Mouse (Mus musculus) midbrain, embryonic 14.5 days (tissue): ENCODE data around the gene Ube2dnl2. TPM values are rescaled to one million over a fixed set of nuclear protein-coding genes. Genes with fewer than 3 reads are reported as not detected.

Experiments used
- ATAC-seq: fragments of 200-750 bp; cut with Nextera tagmentation; 2 replicates; pipeline ENCODE4 v1.8.0; 2017; ENCODE audit warnings: moderate number of reproducible peaks, moderate library complexity; ENCODE audit not compliant: low FRiP score, low TSS enrichment
- DNase-seq: peaks from one replicate; pipeline ENCODE4 v3.0.0-alpha.2; 2015
- H3K27ac ChIP-seq: fragments of 300-500 bp; sonication (generic); replicated peaks from 2 replicates; pipeline ENCODE4 v1.5.1; 2014; ENCODE audit warnings: mild to moderate bottlenecking, low read depth, low read length, moderate library complexity
- H3K27me3 ChIP-seq: fragments of 300-500 bp; sonication (generic); 2 replicates; pipeline ENCODE4 v1.6.1; 2014; ENCODE audit warnings: low read length, control low read depth, mixed read lengths; ENCODE audit not compliant: control insufficient read depth, insufficient read depth
- H3K36me3 ChIP-seq: fragments of 300-500 bp; sonication (generic); 2 replicates; pipeline ENCODE4 v1.6.1; 2014; ENCODE audit warnings: low read length, control low read depth; ENCODE audit not compliant: control insufficient read depth, insufficient read depth
- H3K4me1 ChIP-seq: fragments of 300-500 bp; sonication (generic); 2 replicates; pipeline ENCODE4 v1.6.1; 2014; ENCODE audit warnings: mild to moderate bottlenecking, antibody characterized with exemption, low read length, control low read depth; ENCODE audit not compliant: control insufficient read depth, insufficient read depth
- H3K4me2 ChIP-seq: fragments of 300-500 bp; sonication (generic); 2 replicates; pipeline ENCODE4 v1.6.1; 2014; ENCODE audit warnings: mild to moderate bottlenecking, low read length, moderate library complexity
- H3K4me3 ChIP-seq: fragments of 300-500 bp; sonication (generic); replicated peaks from 2 replicates; pipeline ENCODE4 v1.5.1; 2014; ENCODE audit warnings: low read depth, low read length
- H3K9ac ChIP-seq: fragments of 300-500 bp; sonication (generic); replicated peaks from 2 replicates; pipeline ENCODE4 v1.6.1; 2014; ENCODE audit warnings: mild to moderate bottlenecking, low read length, moderate library complexity
- H3K9me3 ChIP-seq: fragments of 300-500 bp; sonication (generic); 2 replicates; pipeline ENCODE4 v1.6.1; 2016; ENCODE audit warnings: low read length, control low read depth, mixed read lengths; ENCODE audit not compliant: control insufficient read depth
- WGBS: fragments of 180-500 bp; shearing (Covaris S2); extraction: QIAGEN DNeasy Blood & Tissue Kit; methylation state at CpG from one replicate; pipeline ENCODE4 v1.1.7; 2014; 5-methylcytosine and 5-hydroxymethylcytosine counted together
- polyA plus RNA-seq: library from polyadenylated mRNA; unstranded; fragments of >200 nt; fragmentation: Nextera tagmentation; extraction: Ambion mirVana; gene quantifications from 2 replicates; pipeline ENCODE4 v1.2.1, GENCODE M21; 2014

Gene Ube2dnl2
- polyA plus RNA-seq = not detected in 2 replicates

- no peaks in the 10 kb centered on the region for H3K9me3 ChIP-seq
- no peak for DNase-seq
- no peak within 1 kb of the TSS for H3K4me3 ChIP-seq
- no peaks in the 10 kb centered on the region for H3K36me3 ChIP-seq
- 84% methylated on average over 1 of the region's 1 CpGs for WGBS
- no peak within 1 kb of the TSS for H3K4me2 ChIP-seq
- no peak for ATAC-seq
- no peaks in the 10 kb centered on the region for H3K27me3 ChIP-seq
- H3K9ac ChIP-seq = no peak within 1 kb of the TSS
- H3K4me1 ChIP-seq = no peaks in the 10 kb centered on the region
- no peak within 1 kb of the TSS for H3K27ac ChIP-seq
Observed at GRCm38 (mm10) chrX:114907282-114907681, at the start of gene Ube2dnl2. Gene Ube2dnl2 (plus strand): TSS chrX:114907582.

GRCm38 (mm10) chrX:114895489-114895888, 11.9 kb upstream of the Ube2dnl2 start:
- H3K9ac ChIP-seq = no peak overlapping the region
- no peak overlapping the region for H3K27ac ChIP-seq
- H3K36me3 ChIP-seq = no peaks in the 10 kb centered on the region
- no peaks in the 10 kb centered on the region for H3K4me1 ChIP-seq
- no peaks in the 10 kb centered on the region for H3K27me3 ChIP-seq
- H3K4me2 ChIP-seq = no peak overlapping the region
- no peaks in the 10 kb centered on the region for H3K9me3 ChIP-seq
- DNase-seq (no peak), ATAC-seq (no peak)
- H3K4me3 ChIP-seq = no peak overlapping the region

GRCm38 (mm10) chrX:114897506-114897905, 9.9 kb upstream of the Ube2dnl2 start:
- ATAC-seq (no peak), DNase-seq (no peak)
- Histone ChIP-seq H3K36me3 (no peaks in the 10 kb centered on the region), H3K9me3 (no peaks in the 10 kb centered on the region), H3K27me3 (no peaks in the 10 kb centered on the region), H3K4me3 (no peak overlapping the region), H3K4me1 (no peaks in the 10 kb centered on the region), H3K4me2 (no peak overlapping the region), H3K27ac (no peak overlapping the region), H3K9ac (no peak overlapping the region)
- 87% methylated on average over 3 of the region's 3 CpGs for WGBS

GRCm38 (mm10) chrX:114903391-114903790, 4.0 kb upstream of the Ube2dnl2 start:
- Histone ChIP-seq H3K4me2 (no peak overlapping the region), H3K36me3 (no peaks in the 10 kb centered on the region), H3K9ac (no peak overlapping the region), H3K4me3 (no peak overlapping the region), H3K4me1 (no peaks in the 10 kb centered on the region), H3K27ac (no peak overlapping the region), H3K27me3 (no peaks in the 10 kb centered on the region), H3K9me3 (no peaks in the 10 kb centered on the region)
- no peak for DNase-seq
- ATAC-seq = no peak

- Histone ChIP-seq H3K9me3 (no peaks in the 10 kb centered on the region), H3K9ac (no peak within 1 kb of the TSS), H3K4me3 (no peak within 1 kb of the TSS), H3K4me2 (no peak within 1 kb of the TSS), H3K36me3 (no peaks in the 10 kb centered on the region), H3K4me1 (no peaks in the 10 kb centered on the region), H3K27me3 (no peaks in the 10 kb centered on the region), H3K27ac (no peak within 1 kb of the TSS)
- ATAC-seq = no peak
- 83% methylated on average over 5 of the region's 5 CpGs for WGBS
- DNase-seq = no peak
Observed at GRCm38 (mm10) chrX:114904712-114905111, 2.7 kb upstream of the Ube2dnl2 start, which contains the start of gene Ube2dnl1. Gene Ube2dnl1 (plus strand): TSS chrX:114905012.

GRCm38 (mm10) chrX:114955066-114955465, 47.7 kb downstream of the Ube2dnl2 start:
- Histone ChIP-seq H3K4me1 (no peaks in the 10 kb centered on the region), H3K27me3 (no peaks in the 10 kb centered on the region), H3K9ac (no peak overlapping the region), H3K27ac (no peak overlapping the region), H3K36me3 (no peaks in the 10 kb centered on the region), H3K9me3 (no peaks in the 10 kb centered on the region), H3K4me2 (no peak overlapping the region), H3K4me3 (no peak overlapping the region)
- DNase-seq (no peak), ATAC-seq (no peak)
- WGBS = 19% methylated on average over 1 of the region's 1 CpGs

Other genes starting within 250 kb of the Ube2dnl2 start
- gene Ube2dnl1, start 2.6 kb upstream of the Ube2dnl2 start, polyA plus RNA-seq = not detected in 2 replicates